Mouse (Mus musculus): Measurements from ENCODE around the gene Tmcc3.

DNA sequence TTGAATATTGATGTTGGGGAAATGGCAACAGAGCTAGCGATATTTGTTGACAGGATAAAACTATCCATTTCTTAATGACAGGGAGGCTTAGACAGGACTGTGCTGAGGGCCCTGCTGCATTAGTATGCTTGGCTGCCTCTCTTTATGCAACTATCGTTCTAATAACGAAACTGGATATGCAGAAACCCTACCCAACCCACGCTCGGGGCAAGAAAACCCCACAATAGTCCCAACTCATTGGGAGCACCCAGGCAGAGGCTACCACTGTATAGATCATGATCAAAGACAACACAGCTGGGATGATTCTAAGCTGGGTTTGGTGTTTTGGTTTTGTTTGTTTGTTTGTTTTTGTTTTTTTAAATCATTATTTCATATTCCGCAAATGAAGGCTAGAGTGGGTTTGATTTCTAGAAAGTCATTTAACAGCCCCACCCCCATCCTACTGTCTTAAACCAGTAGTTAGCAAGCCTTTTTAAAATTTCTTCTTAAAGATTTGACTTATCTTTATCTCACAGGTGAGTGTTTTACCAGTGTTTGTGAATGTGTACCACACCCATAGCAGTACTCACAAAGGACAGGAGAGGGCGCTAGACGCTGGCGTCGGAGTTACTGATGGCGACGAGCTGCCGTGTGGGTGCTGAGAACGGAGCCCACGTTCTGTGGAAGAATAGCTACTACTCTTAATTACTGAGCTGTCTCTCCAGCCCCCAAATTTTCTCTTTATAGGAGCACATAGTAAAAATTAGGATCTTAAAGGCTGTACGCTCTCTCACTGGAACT is 20.8 kb downstream of the Tmcc3 start:
- TF ChIP-seq GATA1 (IDR thresholded peaks at IDR 0.05; ENCODE audit: low read length), result no peak
- no peak for TF ChIP-seq TAL1 (IDR thresholded peaks at IDR 0.05; ENCODE audit: low read length)

Data from erythroblast, embryonic 14.5 days (primary cell).